Mouse (Mus musculus): ENCODE measurements around the gene Map4k5.

Map4k5 gene

DNA sequence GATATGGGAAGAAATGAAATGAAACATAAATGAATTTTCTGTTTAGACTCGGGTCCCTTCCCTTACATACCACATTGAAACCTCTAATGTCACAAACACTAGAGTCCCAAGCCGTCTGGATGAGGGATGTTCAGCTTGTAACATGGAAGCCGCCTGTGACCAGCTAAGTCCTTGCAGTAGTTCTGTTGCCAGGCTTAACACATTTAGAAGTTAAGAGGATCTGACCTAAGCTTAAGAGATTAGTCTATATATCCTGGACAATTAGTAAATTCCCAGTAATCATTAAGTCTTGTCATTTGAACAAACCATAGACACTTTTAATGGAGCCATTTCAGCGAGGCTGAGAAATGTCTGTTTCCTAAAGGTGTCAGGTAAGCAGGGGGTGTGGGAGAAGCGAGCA lies 137.0 kb downstream of the Map4k5 start:
- DNase-seq (ENCODE audit: low spot score): no peak

DNA sequence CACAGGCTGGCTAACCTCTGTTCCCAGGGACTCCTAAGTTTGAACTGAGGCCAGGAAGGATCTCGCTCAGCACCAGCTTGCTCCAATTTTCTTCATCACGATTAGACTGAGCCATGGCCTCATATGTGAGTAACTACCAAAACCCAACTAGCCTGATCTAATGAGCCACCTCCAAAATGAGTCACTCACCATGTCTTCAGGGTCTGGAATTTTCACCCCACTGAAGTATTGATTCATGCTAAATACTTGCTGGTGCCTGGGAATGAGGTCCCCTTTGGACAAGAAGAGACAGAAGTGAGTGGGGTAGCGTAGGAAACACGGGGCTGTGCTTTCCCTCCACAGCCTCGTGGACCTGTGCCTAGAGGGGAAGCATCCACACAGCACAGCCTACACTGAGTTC lies 139.1 kb downstream of the Map4k5 start:
- no peak for DNase-seq (ENCODE audit: low spot score)

Data from embryo, embryonic 10 days (tissue).